Mouse (Mus musculus) ZHBTc4 (cell line): ENCODE measurements around the gene Nr5a1.

Experiments
- DNase-seq: peaks from one replicate; pipeline ENCODE4 v3.0.0-alpha.2; 2011; ENCODE audit warnings: low read depth, low spot score

Nr5a1 gene

DNA sequence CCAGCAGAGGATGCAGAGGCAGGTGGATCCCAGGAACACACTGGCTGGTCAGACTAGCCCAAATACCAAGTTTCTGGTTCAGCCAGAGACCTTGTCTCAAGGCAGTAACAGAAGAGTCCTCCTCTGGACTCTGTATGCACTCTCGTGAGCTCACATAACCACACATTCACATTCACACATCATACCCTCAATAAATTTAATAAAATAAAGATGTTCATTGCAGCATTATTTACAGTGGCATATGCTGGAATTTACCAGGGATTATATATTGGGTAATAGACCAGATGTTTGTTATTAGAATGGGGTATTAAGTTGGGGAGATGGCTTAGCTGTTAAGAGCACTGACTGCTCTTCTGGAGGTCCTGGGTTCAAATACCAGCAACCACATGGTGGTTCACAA, 64.0 kb downstream of the Nr5a1 start:
- DNase-seq: no peak

GRCm38 (mm10) chr2:38647661-38648060, 66.7 kb downstream of the Nr5a1 start:
- DNase-seq: no peak

DNA sequence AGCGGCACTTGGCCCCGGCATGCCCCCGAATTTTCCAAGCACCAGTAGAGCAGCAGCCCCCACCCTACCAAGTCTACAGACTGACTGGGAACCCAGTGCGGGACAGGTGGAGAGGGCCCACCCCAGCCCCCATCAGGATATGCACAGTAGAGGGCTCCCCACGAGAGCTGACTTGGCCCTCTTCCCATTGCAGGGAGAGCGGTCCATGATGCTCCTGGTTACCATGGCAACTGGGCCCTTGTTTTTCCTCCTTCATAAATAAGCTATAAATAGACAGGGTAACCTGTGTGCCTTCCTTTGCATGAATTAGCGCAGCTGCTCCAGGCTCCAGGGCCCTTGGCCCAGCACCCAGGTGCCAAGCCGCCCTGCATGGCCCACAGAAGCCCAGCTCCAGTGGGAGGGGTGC, 67.1 kb downstream of the Nr5a1 start:
- no peak for DNase-seq

- DNase-seq: peak; percentile 87
Observed at GRCm38 (mm10) chr2:38645936-38646335, 68.4 kb downstream of the Nr5a1 start.

GRCm38 (mm10) chr2:38643625-38644427, 70.5 kb downstream of the Nr5a1 start, which contains the start of gene Psmb7:
Gene Psmb7 (minus strand): TSS chr2:38644087.
- DNase-seq: peak; percentile 97
